8 mouse cellular contexts compared by ENCODE assay signal in the genomic region with DNA sequence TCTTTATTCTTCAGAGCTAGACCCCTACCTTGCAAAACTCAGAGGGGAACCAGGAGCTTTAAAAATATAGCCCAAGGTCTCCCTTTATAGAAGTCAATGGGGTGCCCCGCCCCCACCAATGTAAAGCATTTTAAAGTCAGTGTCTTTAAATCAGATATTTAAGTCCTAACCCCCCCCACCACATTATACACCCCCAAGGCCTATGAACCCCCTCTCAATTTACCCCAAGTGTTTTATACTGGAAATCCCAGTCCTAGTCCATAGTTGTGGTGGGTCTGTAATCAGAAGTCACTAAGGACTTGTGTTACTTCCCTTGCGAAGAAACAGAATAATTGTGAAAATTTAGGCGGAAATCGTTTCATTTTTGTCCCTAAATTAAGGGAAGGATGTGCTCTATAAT. TPM values are rescaled to one million over a fixed set of nuclear protein-coding genes. Genes with fewer than 3 reads are reported as not detected.
DNase-seq lines count a peak whose midpoint lies in the region; ATAC-seq and TF ChIP-seq lines count a peak whose summit lies in the region.

No protein-coding gene starts in this region.

- H3K4me1 ChIP-seq in lung, adult 2 months (ENCODE audit: control insufficient read depth, insufficient read depth, low read length): peaks cover 4% of the 10 kb centered on the region
- peaks cover 13% of the 10 kb centered on the region for H3K4me1 ChIP-seq in hindbrain, embryonic 12.5 days
- H3K4me1 ChIP-seq in midbrain, embryonic 11.5 days (ENCODE audit: control insufficient read depth, insufficient read depth, low read length): peaks cover 13% of the 10 kb centered on the region

- TF ChIP-seq POLR2A in lung, adult 2 months (IDR thresholded peaks at IDR 0.05; ENCODE audit: borderline replicate concordance, extremely low read depth, low read depth, low read length): no peak

- H3K27ac ChIP-seq in hindbrain, embryonic 12.5 days: peak overlapping the region; percentile 94
- H3K27ac ChIP-seq in midbrain, embryonic 11.5 days (ENCODE audit: low read depth, low read length): peak overlapping the region; percentile 98; the same call in 1 of the 2 replicates

- H3K9me3 ChIP-seq in hindbrain, embryonic 12.5 days (replicated peaks): no peaks in the 10 kb centered on the region
- H3K9me3 ChIP-seq in midbrain, embryonic 11.5 days (ENCODE audit: control insufficient read depth, low read length): no peaks in the 10 kb centered on the region

- peak overlapping the region; percentile 82 for H3K9ac ChIP-seq in hindbrain, embryonic 12.5 days
- peak overlapping the region; percentile 81 for H3K9ac ChIP-seq in midbrain, embryonic 11.5 days (ENCODE audit: low read length)

- H3K4me2 ChIP-seq in hindbrain, embryonic 12.5 days (replicated peaks): peak overlapping the region; percentile 99
- peak overlapping the region; percentile 93 for H3K4me2 ChIP-seq in midbrain, embryonic 11.5 days

- intact Hi-C loops in left cerebral cortex, postnatal 25 days (cut with DNase I): loop anchor here (1.0 to 5.0 kb wide), 3 partner anchors 40 to 206 kb away; a partner anchor contains a TSS

- WGBS in lung, adult 2 months: 26% methylated on average over 4 of the region's 4 CpGs
- WGBS in hindbrain, embryonic 12.5 days: 26% methylated on average over 4 of the region's 4 CpGs
- 22% methylated on average over 4 of the region's 4 CpGs for WGBS in midbrain, embryonic 11.5 days

- DNase-seq in lung, adult 2 months: no peak
- DNase-seq in lung, postnatal 10 days: no peak
- DNase-seq in c-Kit-positive CD71-positive TER-119-positive erythroid progenitor cells, embryonic 14.5 days (ENCODE audit: low spot score): peak; percentile 54
- no peak for DNase-seq in midbrain, embryonic 11.5 days (ENCODE audit: low spot score, missing footprints)
- no peak for DNase-seq in adrenal gland, adult 8-10 months
- DNase-seq in left cerebral cortex, postnatal 25 days (ENCODE audit: low spot score in 2 of 2): no peak
- no peak for DNase-seq in ovary, postnatal 10 days (ENCODE audit: low spot score)

- H3K27me3 ChIP-seq in hindbrain, embryonic 12.5 days: no peaks in the 10 kb centered on the region
- H3K27me3 ChIP-seq in midbrain, embryonic 11.5 days (ENCODE audit: control insufficient read depth, insufficient read depth, low read length): no peaks in the 10 kb centered on the region

- H3K36me3 ChIP-seq in hindbrain, embryonic 12.5 days: no peaks in the 10 kb centered on the region
- no peaks in the 10 kb centered on the region for H3K36me3 ChIP-seq in midbrain, embryonic 11.5 days (ENCODE audit: control insufficient read depth, insufficient read depth, low read length)

- no peak for TF ChIP-seq CTCF in lung, adult 2 months (IDR thresholded peaks at IDR 0.05; ENCODE audit: insufficient read depth, low read length)

- ATAC-seq in hindbrain, embryonic 12.5 days (ENCODE audit: low FRiP score): no peak
- no peak for ATAC-seq in midbrain, embryonic 11.5 days (ENCODE audit: low FRiP score)

- H3K4me3 ChIP-seq in lung, adult 2 months (replicated peaks; ENCODE audit: extremely low read depth, low read depth, low read length): peak overlapping the region; percentile 32
- peak overlapping the region; percentile 53 for H3K4me3 ChIP-seq in hindbrain, embryonic 12.5 days
- H3K4me3 ChIP-seq in midbrain, embryonic 11.5 days (ENCODE audit: low read depth, low read length): peak overlapping the region; percentile 52; the same call in 1 of the 2 replicates

RNA-seq across cellular contexts. Expression of a gene that starts 0.6 kb away (rescaled TPM):
- polyA plus RNA-seq in lung, adult 2 months (2012; rRNA removed): 38.1 and 46.7 TPM in 2 replicates
- 15.0 and 15.4 TPM in 2 replicates for polyA plus RNA-seq in hindbrain, embryonic 12.5 days (2016; fragmentation: Nextera tagmentation; extraction: Ambion mirVana)
- 13.5 and 14.0 TPM in 2 replicates for polyA plus RNA-seq in midbrain, embryonic 11.5 days (2014; fragmentation: Nextera tagmentation; extraction: Ambion mirVana)
- 100 to 1,000 TPM; 212 to 290 (median 255) TPM for total RNA-seq in adrenal gland, adult 8-10 months (2022)
- total RNA-seq in left cerebral cortex, postnatal 25 days (2021): 10 to 100 TPM; 51.7 to 71.1 TPM

RNA-seq across cellular contexts. Expression of a gene that starts 7.4 kb away (rescaled TPM):
- 1.2 and 2.9 TPM in 2 replicates for polyA plus RNA-seq in lung, adult 2 months (2012; rRNA removed)
- 9.7 and 11.6 TPM in 2 replicates for polyA plus RNA-seq in hindbrain, embryonic 12.5 days (2016; fragmentation: Nextera tagmentation; extraction: Ambion mirVana)
- 8.6 and 9.2 TPM in 2 replicates for polyA plus RNA-seq in midbrain, embryonic 11.5 days (2014; fragmentation: Nextera tagmentation; extraction: Ambion mirVana)
- 10 to 100 TPM in 1 of 4 experiments, 1 to 10 TPM in 3; 4.3 to 10.9 (median 7.4) TPM for total RNA-seq in adrenal gland, adult 8-10 months (2022)
- 1 to 10 TPM; 1.9 to 2.6 TPM for total RNA-seq in left cerebral cortex, postnatal 25 days (2021)

RNA-seq across cellular contexts. Expression of a gene that starts 8.5 kb away (rescaled TPM):
- 2.5 and 2.6 TPM in 2 replicates for polyA plus RNA-seq in lung, adult 2 months (2012; rRNA removed)
- polyA plus RNA-seq in hindbrain, embryonic 12.5 days (2016; fragmentation: Nextera tagmentation; extraction: Ambion mirVana): 2.2 and 2.9 TPM in 2 replicates
- polyA plus RNA-seq in midbrain, embryonic 11.5 days (2014; fragmentation: Nextera tagmentation; extraction: Ambion mirVana): 2.1 and 2.4 TPM in 2 replicates
- total RNA-seq in adrenal gland, adult 8-10 months (2022): 10 to 100 TPM; 14.8 to 24.3 (median 20.0) TPM
- 10 to 100 TPM; 17.5 to 23.2 TPM for total RNA-seq in left cerebral cortex, postnatal 25 days (2021)

RNA-seq across cellular contexts. Expression of a gene that starts 12.9 kb away (rescaled TPM):
- 2.0 and 3.9 TPM in 2 replicates for polyA plus RNA-seq in lung, adult 2 months (2012; rRNA removed)
- 22.4 and 45.2 TPM in 2 replicates for polyA plus RNA-seq in hindbrain, embryonic 12.5 days (2016; fragmentation: Nextera tagmentation; extraction: Ambion mirVana)
- polyA plus RNA-seq in midbrain, embryonic 11.5 days (2014; fragmentation: Nextera tagmentation; extraction: Ambion mirVana): 42.8 and 57.5 TPM in 2 replicates
- 10 to 100 TPM; 24.0 to 37.5 (median 29.3) TPM for total RNA-seq in adrenal gland, adult 8-10 months (2022)
- total RNA-seq in left cerebral cortex, postnatal 25 days (2021): 10 to 100 TPM; 27.5 to 31.4 TPM

RNA-seq across cellular contexts. Expression of a gene that starts 14.0 kb away (rescaled TPM):
- 2.6 and 3.8 TPM in 2 replicates for polyA plus RNA-seq in lung, adult 2 months (2012; rRNA removed)
- polyA plus RNA-seq in hindbrain, embryonic 12.5 days (2016; fragmentation: Nextera tagmentation; extraction: Ambion mirVana): 4.5 and 11.1 TPM in 2 replicates
- polyA plus RNA-seq in midbrain, embryonic 11.5 days (2014; fragmentation: Nextera tagmentation; extraction: Ambion mirVana): 7.5 and 13.2 TPM in 2 replicates
- total RNA-seq in adrenal gland, adult 8-10 months (2022): 10 to 100 TPM; 18.1 to 29.8 (median 26.6) TPM
- 10 to 100 TPM in 1 of 2 experiments, 1 to 10 TPM in 1; 9.3 to 14.5 TPM for total RNA-seq in left cerebral cortex, postnatal 25 days (2021)
